Mouse (Mus musculus) neutrophil, adult 5-6 weeks (primary cell): ENCODE data around the gene Dvl1. TPM values are rescaled to one million over a fixed set of nuclear protein-coding genes. Genes with fewer than 3 reads are reported as not detected.

Source experiments
- ATAC-seq: fragments of 151-379, 151-347 bp; 2 replicates; pipeline ENCODE4 v1.8.0; 2017; ENCODE audit warnings: mild to moderate bottlenecking, moderate TSS enrichment; ENCODE audit not compliant: insufficient number of reproducible peaks, poor library complexity, low FRiP score, severe bottlenecking; ENCODE audit errors: extremely low read depth
- total RNA-seq: library from RNA; stranded (forward); fragments of 200-1000 nt; gene quantifications from 2 replicates; pipeline ENCODE4 v1.2.3, GENCODE M21; 2017

Dvl1 gene
- total RNA-seq, 1 experiment from 2014 or later, result 32.8 TPM

GRCm38 (mm10) chr4:155838187-155839153 is 8.7 kb upstream of the Dvl1 start:
- ATAC-seq, result no peak

- no peak for ATAC-seq
Observed at GRCm38 (mm10) chr4:155839483-155839910, 7.7 kb upstream of the Dvl1 start, which contains the start of gene Mxra8. Mxra8 (plus strand) TSS chr4:155839680.

GRCm38 (mm10) chr4:155840076-155841002 is 6.9 kb upstream of the Dvl1 start:
- ATAC-seq, result no peak

GRCm38 (mm10) chr4:155841003-155841454 is 6.2 kb upstream of the Dvl1 start:
- ATAC-seq, result peak; percentile 68

GRCm38 (mm10) chr4:155841651-155842270 is 5.4 kb upstream of the Dvl1 start:
- no peak for ATAC-seq

GRCm38 (mm10) chr4:155843231-155843630 is 4.0 kb upstream of the Dvl1 start:
- ATAC-seq, result no peak

GRCm38 (mm10) chr4:155847591-155848352 is 570 bp downstream of the Dvl1 start:
- peak; percentile 28; the same call in 1 of the 2 replicates for ATAC-seq

- ATAC-seq, result no peak
Observed at GRCm38 (mm10) chr4:155848434-155849095, 1.4 kb downstream of the Dvl1 start.

- no peak for ATAC-seq
Observed at GRCm38 (mm10) chr4:155849391-155849790, 2.2 kb downstream of the Dvl1 start.

GRCm38 (mm10) chr4:155849792-155850451 is 2.7 kb downstream of the Dvl1 start:
- no peak for ATAC-seq

GRCm38 (mm10) chr4:155851368-155851767 is 4.2 kb downstream of the Dvl1 start:
- ATAC-seq, result no peak

- no peak for ATAC-seq
Observed at GRCm38 (mm10) chr4:155851951-155852411, 4.8 kb downstream of the Dvl1 start.

- ATAC-seq, result no peak
Observed at GRCm38 (mm10) chr4:155853421-155853820, 6.2 kb downstream of the Dvl1 start.

- ATAC-seq, result no peak
Observed at GRCm38 (mm10) chr4:155854991-155855390, 7.8 kb downstream of the Dvl1 start.

- no peak for ATAC-seq
Observed at GRCm38 (mm10) chr4:155856071-155856470, 8.9 kb downstream of the Dvl1 start.

GRCm38 (mm10) chr4:155856881-155857280 is 9.7 kb downstream of the Dvl1 start:
- ATAC-seq, result no peak

- no peak for ATAC-seq
Observed at GRCm38 (mm10) chr4:155859318-155859717, 12.1 kb downstream of the Dvl1 start.
